Mouse (Mus musculus) adipocyte (in vitro differentiated cells): ENCODE results near the gene Olfr315.
"Not testable (repeated sequence)": the region's sequence is repeated elsewhere in the genome, so short reads cannot be mapped to it uniquely, and the experiment has no call there.

Experiments used
- DNase-seq: peaks from one replicate; pipeline ENCODE4 v3.0.0-alpha.2; 2016; ENCODE audit warnings: low spot score

Olfr315 gene

DNA sequence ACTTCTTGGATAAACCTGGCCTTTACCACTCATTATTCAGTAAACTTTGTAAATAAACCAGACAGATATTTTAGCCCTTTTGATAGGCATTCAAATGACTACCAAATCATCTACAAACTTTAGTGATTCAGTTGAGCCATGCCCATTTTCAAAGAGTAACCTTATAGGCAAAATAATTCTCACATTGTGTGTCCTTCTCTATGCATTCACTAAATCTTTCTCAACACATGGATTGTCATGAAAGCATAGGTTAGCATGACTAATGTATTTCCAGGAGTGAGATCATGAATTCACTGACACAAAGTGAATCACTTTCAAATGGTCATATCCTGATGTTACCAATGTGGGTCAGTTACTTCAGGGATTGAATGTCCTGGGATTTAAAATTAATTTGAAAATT lies at the start of gene Olfr315:
TSS of gene Olfr315 (plus strand) at position 301 of the 400 bp plus-strand sequence.
- no peak for DNase-seq

DNA sequence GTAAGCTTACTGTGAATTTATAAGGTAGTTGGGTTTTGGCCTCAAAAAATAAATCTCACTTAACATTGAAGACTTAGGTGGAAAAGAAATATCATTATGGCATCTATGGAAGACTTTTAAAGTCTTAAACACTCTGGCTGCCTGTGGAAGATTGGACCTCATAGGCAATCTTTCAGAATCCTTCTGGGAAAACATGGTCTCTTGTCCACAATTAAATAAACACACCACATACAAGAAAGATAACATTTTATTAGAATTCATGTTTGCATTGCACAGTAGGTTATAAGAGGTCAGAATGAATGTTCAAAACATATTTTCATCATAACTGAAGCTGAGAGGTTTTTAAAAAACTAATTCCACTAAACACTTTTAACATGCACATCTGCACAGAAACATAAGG lies 49.1 kb upstream of the Olfr315 start, which contains the start of gene Olfr318:
TSS of gene Olfr318 (minus strand) at position 101 of the 400 bp plus-strand sequence.
- DNase-seq, result no peak

DNA sequence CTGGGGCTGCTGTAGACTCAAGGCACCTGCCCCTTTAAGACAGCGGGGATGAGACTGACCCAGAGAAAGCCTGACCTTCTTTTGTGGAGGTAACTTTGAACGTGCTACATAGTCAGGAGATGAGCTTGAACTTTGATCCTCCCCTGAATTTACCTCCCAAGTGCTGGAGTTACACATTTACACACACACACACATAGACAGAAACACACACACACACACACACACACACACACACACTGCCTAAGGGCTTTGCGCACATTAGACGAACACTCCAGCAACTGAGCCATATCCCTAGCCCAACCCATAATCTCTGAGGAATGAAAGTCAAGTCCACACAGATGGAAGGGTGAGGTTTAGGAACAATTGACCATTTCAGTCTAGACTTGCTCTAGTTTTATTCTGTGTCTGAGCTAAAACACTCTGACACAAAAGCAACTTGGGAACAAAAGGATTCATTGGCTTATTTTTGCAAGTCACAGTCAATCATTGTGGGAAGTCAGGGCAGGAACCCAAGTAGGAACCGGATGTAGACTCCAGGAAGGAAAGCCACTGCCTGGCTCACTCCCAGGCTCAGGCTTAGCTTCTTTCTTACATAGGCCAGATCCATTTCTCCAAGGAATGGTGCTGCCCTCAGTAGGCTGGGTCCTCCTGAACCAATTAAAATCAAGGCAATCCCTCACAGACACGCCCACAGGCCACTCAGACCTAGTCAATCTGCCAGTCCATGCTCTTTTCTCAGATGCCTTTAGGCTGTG lies 44.9 kb upstream of the Olfr315 start:
- DNase-seq, result not testable (repeated sequence)

DNA sequence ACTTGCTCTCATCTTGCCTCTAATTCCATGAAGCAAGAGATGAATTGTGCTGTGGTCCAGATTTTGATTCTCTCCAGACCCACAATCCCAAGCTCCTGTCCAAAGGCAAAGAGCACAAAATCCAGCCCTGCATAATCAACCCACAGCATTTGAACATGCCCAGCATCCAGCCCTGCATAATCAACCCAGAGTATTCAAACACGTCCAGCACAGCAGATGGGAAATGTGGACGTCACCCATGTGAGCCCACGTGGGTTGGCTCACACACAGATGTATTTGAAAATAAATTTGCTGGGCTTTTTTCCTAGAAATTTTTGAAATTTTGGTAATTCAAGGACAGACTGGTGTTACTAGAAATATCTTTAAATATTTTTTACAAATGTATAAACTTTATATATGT lies 39.6 kb upstream of the Olfr315 start:
- DNase-seq, result no peak

DNA sequence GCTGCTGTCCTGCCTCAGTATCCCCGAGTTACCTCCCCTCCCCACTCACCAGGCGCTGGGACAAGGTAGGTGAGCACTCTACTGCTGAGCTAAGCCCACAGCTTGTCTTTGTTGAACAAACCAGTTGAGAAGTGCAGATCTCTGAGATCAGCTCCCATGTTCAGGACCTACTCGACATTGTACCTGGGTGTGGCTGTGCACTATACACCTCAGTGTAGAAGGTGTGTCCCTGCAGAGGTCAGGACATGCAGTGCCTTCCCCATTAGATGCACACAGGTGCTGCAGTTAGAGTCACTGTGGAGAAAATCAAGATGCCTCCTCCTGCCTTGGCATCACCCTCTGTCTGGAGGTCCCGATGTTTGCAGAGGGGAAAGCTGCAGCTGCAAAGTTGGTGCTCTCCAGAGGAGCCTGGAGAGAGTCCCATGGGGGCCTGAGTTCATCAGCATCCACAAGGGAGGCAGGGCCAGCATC lies 34.2 kb upstream of the Olfr315 start, which contains the start of gene Olfr317:
TSS of gene Olfr317 (minus strand) at position 421 of the 471 bp plus-strand sequence.
- DNase-seq, result no peak

DNA sequence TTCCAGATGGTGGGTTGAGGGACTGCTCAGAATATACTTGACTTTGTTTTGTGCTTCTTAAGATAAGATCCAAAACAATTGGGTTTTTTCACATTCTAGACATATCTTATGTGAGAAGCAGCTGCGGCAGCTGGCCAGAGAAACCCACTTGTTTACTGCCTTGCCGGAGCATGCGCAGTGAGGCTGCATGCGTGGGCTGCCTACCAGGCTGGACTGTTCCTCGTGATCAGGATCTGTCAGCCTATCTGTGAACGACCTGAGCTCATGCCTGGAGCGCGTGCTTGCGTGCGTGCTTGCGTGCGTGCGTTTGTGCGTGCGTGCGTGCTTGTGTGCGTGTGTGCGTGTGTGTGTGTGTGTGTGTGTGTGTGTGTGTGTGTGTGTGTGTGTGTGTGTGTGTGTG lies 21.9 kb upstream of the Olfr315 start:
- not testable (repeated sequence) for DNase-seq

DNA sequence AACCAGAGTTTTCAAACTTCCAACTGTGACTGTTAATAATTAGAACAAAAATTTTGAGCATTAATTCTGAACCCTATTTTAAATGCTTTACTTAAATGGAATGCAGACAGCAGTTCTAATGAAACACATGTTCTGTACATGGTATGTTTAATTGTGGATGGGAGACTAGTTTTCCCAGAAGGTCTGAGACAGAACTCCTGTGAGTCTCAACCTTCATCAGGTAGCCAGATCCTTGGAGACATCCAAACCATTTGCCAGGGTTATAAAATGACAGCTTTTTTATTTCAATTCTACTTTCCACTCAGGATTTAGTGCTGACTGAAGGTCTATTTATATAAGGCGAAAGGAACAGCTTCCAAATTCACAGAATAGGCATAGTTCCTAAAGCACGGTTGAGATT lies 20.6 kb upstream of the Olfr315 start, which contains the start of gene Olfr316:
TSS of gene Olfr316 (plus strand) at position 301 of the 400 bp plus-strand sequence.
- DNase-seq, result no peak

DNA sequence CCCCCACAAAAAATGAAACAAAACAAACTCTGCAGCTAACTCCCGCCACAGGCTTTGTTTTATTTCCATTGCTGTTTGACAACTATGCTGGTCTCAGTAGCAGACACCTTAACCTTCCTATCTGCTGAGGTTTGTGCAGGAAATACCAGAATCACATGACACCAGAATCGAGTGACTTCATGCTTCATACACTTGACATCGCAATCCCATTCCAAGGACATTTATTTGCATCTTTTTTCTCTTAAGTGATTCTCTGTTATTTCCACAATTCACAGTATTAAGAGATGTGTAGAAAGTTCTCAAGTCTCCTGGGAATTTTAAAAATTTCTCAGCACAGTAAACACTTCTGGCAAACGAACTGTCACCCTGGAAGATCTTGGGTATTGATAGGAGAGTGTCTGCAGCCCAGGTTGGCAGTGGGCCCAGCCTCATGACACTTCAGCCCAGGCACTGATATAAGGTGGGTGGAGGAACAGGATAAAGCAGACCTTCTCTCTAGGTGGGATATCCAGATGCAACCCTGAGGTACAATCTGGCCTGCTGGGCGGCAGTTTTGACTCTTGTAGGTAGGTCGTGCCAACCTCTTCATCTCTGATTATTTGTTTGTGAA lies 9.6 kb downstream of the Olfr315 start, which contains the start of gene Olfr314:
TSS of gene Olfr314 (plus strand) at position 473 of the 610 bp plus-strand sequence.
- DNase-seq, result peak; percentile 8

DNA sequence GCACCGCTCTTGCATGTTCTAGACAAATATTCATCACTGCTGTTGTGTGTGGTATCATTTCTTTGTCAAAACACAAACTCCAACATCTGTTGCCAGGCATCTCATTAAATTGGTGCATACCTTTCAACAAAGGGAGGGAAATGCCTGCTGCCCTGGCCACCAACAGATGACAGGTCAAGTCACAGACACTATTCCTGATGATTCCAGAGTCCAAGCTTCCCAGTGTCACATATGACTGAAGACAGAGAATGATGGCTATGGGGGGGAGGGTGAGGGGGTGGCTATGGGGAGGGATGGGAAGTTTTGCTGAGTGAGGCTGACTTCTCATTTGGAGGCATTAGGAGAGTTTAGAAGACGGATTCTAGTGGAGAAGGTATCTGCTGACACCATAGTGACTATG lies 11.2 kb downstream of the Olfr315 start:
- no peak for DNase-seq

DNA sequence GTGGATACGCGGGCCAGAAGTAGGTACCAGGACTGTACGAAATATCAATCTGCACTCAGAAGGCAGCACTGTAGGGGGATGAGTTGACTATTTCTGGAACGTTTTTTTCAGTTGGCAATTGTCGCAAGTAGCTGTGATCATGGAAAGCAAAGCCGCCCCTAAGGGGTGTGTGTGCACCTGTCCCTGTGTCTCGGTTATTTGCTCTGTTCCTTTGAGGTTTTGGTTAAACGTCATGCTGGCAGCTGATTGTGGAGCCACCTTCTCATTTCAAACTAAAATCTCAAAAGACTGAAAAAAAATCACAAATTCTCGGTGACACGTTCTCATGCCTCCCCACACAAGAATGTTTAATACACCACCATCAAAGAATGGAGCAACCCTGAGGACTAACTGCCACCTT lies 14.7 kb downstream of the Olfr315 start:
- no peak for DNase-seq

DNA sequence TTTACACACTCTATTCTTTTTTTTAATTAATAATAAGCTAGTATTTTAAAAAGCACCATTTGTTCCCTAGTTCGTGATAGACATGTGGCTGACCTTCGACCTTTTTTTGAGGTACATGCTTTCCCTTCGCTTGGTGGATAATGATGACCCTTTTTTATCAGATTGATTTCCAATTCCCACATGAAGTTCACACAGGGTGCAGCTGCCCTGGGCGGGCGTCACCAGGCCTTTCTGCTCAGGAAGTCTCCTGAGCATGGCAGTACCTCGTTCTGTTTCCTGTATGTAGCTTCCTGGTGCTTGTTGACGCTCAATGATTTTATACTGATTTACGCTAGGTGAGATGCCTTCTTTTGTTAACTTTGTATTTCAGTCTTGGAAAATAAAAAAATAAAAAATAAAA lies 15.4 kb downstream of the Olfr315 start:
- DNase-seq, result no peak

DNA sequence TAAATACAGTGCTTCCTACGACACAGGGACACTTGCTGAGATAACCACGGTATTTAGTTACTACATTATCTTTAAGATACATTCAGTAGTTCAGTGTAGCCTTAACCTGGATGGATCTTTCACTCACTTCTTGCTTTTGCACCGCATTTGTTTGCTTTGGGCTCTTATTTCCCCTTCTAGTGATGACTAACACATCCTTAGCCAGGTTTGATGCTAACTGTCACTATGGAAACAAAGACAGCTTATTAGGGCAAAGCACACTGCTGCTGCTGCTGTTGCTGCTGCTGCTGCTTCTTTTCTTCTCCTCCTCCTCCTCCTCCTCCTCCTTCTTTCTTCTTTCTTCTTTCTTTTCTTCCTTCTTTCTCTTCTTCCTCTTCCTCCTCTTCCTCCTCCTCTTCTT lies 16.5 kb downstream of the Olfr315 start:
- DNase-seq, result no peak

DNA sequence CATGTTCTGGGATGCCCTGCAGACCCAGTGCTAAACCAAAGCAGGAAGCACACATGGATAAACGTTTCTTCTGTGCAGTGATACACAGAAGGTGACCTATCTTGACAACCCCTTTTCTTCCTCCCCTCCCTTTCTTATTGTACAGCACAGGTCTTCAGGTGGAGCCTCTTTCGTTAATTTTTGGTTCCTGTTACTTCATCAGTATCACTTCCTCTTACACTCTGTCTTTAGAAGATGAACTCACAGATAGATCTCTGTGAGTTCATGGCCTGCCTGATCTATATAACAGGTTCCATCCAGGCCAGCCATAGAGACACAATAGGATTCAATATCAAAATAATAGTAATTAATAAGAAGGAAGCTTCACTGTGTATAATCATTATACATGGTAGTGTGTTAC lies 17.1 kb downstream of the Olfr315 start:
- no peak for DNase-seq

DNA sequence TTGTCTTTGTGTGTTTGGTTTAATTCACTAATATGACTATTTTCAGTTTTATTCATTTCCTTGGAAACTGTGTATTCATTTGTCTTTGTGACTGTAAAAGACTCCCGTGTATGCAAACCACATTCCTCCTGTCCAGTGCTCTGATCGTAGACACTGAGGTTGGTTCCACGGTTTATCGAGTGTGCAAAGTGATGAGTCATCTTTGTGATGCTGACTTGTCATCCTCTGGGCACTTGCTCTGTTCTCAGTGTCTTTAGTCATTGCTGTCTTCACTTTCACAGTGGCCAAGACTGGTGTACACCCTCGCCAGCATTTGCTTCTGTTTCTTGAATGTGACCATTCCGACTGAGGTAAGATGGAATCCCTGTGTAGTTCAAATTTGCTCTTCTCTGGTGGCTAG lies 17.7 kb downstream of the Olfr315 start:
- no peak for DNase-seq

DNA sequence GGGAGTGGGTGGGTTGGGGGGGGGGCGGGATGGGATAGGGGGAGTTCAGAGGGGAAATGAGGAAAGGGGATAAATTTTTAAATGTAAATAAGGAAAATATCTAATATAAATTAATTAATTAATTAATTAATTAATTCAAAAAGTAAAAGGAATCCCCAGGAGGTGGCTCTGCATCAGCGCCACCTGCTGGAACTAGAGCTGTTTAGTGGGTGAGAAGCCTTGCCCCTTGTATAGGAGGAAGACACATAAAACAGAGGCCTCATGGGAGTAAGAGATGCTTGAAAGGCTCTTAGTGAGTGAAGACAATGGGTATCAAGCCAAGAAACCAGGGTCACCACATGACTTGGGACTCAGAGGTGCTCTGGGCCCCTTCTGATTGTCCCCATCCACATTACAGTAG lies 22.9 kb downstream of the Olfr315 start:
- DNase-seq, result no peak

DNA sequence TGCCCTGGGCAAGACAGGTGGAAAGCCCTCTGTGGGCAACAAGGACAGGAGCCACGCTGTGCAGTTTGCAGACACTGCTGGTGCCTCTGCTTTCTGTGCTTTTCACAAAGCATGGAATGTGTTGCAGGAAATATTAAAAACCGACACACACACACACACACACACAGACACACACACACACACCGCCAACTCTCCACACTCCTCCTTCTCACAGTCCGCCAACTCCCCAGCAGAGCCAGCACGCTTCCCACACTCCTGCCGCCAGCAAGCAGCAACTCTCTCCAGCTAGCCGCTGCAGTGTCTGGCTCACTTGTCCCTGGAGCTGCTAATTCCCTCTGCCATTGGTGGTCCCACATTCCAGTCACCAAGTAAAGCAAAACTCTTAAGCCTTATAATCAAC lies 23.9 kb downstream of the Olfr315 start:
- no peak for DNase-seq

DNA sequence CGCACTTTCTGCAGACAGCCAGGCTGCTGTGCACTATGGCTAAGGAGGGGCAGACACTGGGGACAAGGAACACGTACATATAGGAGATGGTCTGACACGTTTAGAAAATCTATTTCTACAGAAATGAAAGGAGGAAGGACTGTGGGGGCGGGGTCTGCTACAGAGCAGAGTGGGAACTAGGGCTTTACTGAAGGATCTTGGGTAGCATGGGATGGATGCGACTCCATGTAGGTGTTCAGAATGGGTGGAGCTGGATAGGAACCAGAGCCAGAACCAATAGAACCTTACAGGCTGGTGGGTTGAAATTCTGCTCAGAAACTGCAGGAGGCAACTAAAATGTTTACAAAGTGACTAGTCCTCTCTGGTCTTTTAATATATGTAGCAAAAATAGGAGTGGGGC lies 26.8 kb downstream of the Olfr315 start:
- no peak for DNase-seq

DNA sequence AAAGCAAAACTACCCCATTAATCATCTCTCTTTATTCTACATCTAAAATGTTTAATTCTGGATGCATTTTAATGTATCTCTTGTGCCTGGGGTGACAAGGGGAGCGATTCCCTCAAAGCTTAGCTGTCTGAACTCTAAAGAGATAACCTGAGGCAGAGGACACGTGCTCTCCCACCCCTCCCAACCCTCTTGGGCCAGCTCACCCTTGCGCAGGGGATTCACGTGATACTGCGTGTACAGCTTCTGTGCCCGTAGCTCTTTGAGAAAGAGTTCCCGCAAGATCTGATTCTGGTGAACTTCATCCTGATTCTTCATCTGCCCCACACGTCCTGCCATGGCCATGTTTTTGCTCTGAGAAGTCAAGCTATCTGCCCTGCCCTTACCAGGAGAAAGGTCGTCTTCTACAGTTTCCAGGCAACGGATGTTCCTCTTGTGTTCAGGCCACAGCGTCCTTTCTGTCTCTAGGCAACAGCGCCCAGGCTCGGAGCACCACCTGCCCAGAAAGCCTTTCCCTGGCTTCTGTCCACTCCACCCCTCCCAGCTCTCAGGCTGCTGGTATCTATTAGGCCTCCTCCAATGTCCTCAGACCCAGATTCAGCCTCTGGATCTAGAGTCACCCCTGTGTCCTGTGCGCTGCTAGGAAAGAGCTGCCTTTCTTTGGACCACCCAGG lies 28.7 kb downstream of the Olfr315 start, which contains the start of gene Fam183b:
TSS of gene Fam183b (minus strand) at position 403 of the 671 bp plus-strand sequence.
- peak; percentile 60 for DNase-seq

DNA sequence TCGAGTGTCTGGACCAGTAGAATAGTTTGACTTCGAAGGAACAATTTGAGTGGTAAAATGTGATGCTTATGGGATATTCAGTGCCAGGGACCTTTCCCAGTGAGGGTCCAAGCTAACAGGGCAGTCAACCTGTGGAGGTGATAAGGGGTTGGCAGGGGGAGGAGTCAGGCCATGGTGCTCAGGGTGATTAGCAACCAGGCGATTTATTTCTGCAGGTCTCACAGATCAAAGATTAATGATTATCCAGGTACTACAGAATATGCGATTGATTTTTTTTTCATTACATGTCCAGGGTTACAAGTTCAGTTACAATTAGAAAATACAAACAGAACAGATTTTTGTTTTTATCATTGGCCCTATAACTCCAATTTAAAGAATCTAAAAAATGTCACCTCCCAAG lies 30.9 kb downstream of the Olfr315 start:
- no peak for DNase-seq

DNA sequence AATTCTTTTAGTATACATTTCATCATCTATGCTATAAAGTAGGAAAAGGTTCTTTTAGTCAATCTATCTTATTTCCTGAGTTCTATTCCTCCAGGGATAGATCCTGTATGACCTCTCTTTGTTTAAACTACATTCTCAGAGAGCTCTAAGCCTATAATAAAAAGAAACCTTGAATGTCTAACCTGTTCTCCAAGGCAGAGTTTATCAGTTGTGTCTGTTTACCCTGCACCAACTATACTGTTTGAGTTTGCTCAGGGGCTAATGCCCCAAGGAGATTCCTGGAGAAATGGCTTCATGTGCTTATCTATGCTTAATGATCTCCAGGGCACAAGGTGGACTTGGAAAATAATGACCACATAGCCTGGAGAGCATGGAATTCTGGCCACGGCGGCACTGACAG lies 31.4 kb downstream of the Olfr315 start:
- DNase-seq, result no peak

DNA sequence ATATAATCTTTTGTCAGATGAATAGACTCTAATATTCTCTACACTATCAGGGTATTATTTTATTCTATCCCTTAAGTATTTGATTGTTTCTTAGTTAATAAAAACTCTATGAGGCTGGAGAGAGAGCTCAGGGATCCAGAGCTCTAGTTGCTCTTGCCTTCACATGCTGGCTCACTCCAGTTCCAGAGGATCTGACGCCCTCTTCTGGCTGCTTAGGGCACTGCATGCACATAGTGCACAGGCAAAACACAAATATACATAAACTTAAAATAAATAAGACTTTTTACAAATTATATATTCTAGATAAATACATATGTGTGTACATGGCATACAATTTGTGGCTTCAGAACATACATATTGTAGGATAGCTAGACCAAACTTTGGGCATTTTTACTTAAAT lies 39.0 kb downstream of the Olfr315 start:
- DNase-seq, result no peak

DNA sequence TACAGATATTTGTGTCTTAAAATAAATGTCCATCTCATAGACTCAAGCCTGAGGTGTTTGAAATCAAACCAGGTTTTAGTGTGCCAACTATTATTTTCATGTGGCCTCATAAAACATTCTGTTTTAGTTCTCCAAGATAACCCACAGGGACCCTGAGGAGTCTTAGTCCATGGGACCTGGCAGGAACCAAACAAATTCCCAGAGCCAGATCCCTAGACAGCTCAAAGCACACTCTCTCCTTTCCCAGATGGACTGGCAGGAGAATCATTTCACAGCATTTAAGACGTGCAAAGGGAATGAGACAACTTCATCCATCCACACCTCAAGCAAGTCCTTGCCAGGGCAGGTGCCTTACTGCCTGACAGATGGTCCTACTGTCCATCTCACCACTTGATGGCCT lies 41.7 kb downstream of the Olfr315 start, which contains the start of gene Olfr313:
TSS of gene Olfr313 (plus strand) at position 301 of the 400 bp plus-strand sequence.
- DNase-seq, result not testable (repeated sequence)

DNA sequence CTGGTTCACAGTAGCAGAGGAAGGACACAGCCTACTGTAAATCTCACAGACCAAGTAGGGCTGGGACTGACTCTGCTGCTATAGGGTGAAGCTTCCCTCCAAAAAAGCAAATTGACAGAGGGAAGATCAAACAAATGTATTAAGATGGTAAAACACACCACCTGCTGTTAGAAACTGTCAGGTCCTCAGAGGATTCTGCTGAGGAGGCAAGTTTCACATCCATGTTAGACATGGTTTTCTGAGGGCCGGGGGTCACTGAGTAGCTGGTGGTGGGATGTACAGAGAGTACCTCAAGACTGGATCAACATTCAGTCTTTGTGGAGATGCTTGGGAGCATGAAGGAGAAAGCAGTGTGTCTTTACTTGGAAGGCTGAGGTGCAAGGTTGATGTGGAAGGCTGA lies 42.7 kb downstream of the Olfr315 start:
- no peak for DNase-seq
